Mouse (Mus musculus): Measurements from ENCODE around the gene Olfr1412.

- no peak for TF ChIP-seq CTCF (IDR thresholded peaks at IDR 0.05; ENCODE audit: low read depth, low read length)
- no peak for TF ChIP-seq TAL1 (conservative IDR thresholded peaks at IDR 0.05; ENCODE audit: low read depth, low read length)
- TF ChIP-seq GATA1 (IDR thresholded peaks at IDR 0.05; ENCODE audit: borderline replicate concordance, low read length): no peak
- TF ChIP-seq GATA2 (IDR thresholded peaks at IDR 0.05; ENCODE audit: borderline replicate concordance, low read depth, low read length): no peak
Measured at GRCm38 (mm10) chr1:92628227-92628626, 42.6 kb downstream of the Olfr1412 start.

Measured in G1E (cell line).